Mouse (Mus musculus): ENCODE measurements at regions not wholly inside any gene's neighbourhood (a gene's known extent, or its start where the extent isn't known, plus 50 kb on each side); places are given as distances from the start of the nearest gene placed in this dataset.
"Not testable (repeated sequence)": the region's sequence is repeated elsewhere in the genome, so short reads cannot be mapped to it uniquely, and the experiment has no call there.

DNA sequence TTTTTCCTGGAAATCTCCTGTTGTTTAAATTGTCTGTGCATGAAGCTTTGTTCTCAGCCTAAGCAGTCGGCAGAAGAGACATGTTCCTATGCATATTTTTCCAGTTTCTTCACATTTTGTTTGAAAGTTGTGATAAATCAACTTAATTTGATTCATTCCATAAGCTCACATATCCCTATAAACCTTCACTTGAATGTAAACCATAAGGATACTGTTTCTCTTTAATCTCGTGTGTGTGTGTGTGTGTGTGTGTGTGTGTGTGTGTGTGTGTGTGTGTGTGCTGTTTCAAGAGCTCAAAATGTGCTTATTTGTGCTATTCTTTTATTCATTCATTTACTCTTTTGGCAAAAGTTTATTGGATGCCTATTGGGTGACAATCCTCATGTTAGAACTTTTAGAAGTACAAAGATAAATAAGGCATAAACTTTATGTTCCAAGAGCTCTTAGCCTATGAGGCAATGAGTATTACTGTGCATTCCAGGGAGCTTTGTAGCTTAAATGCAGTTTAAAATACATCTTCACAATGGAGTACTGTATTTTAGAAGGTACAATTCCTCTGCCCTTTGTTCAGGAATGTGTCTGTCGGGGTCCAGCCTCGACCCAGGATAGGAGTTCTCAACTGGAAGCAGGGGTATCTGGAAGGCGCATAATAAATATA lies 229.4 kb upstream of the Dcbld2 start:
- no peak for DNase-seq

DNA sequence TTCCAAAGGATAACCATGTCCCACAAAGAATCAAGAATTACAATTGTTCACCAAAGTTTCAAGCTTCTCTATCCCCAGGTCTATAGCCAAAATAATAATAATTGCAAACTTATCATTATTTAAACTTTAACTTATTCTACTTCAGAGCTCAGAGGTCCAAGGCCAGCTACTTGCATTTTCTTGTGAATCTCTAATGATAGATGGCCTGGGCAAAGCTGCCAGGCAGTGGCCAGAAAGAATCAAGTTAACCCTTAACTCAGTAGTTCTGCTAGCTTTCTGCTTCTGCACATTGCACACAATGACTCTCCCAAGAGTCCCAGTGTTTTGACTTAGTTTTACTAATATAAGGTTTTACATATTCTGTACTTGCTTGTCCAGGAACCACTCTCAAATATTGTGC lies 228.3 kb upstream of the Dcbld2 start:
- DNase-seq = not testable (repeated sequence)

DNA sequence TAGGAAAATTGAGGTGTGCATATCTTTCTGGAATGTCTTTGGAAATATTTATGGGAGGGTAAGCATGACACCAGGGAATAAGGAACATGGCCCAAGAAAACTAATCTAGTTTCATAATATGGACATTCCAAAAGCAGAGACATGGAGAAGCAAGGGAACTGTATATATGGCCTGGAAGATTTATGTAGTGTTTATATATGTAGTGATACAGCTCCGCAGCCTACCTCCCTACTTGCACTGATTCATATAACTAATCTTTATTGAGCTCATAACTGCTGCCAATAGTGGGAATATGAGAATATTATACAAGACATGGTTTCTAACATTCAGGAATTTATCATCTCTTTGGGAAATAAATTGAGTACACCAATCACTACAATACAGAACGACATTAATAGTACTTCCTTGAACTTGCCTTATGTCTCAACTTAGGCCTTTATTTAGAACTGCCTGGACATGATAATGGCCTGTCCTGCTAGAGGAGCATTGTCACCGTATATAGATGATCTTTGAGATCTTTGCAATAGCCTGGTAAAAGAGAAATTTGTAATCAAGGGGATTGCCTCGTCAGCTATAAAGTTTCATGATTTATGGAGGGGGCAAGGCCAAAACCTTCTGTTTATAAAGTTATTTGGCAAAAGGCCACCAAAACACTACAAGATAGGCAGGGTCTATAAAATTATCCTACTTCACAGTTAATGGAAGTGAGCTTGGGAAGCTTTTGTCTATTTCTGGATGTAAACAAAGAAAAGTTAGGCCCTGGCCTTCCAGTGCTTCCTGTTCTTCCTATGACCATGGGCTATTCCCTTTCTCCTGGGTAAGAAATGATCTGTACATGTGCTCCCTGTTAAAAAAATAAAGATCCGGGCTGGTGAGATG lies 213.4 kb upstream of the Dcbld2 start:
- DNase-seq = no peak

DNA sequence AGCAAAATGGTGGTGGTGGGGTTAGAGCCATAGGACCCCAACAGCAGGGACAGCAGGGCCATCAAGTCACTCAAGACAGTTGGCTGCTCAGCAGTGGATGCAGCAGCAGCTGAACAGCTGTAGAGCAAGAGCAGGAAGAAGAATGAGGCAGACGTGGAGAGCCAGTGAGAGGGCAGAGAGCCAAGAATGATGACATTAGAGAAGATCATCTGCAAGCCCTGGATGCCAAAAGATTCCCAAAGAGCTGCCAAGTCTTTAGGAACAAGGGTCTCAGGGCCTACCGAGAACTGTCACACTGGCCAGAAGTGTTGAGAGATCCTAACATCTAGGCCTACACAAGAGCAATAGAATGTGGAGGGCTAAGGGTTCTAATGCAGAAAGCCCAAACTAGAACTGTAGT lies 196.4 kb upstream of the Dcbld2 start:
- DNase-seq = no peak

DNA sequence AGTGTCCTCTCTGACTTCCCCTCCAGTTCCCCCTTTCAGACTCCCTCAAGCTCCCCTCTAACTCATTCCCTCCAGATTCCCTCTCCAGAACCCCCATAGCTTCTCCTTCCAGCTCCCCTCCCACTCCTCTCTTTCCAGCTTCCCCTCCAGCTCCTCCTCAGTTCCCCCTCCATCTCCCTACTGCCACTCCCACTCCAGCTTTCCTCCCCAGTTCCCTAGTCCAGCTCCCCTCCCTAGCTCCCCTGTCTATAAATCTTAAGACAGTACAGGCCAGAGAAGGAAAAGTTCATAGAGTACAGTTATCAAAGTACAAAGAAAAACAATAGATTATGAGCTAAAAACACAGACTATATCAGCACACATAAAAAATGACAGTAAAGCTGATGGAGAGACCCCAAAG lies 173.6 kb upstream of the Dcbld2 start:
- no peak for DNase-seq

DNA sequence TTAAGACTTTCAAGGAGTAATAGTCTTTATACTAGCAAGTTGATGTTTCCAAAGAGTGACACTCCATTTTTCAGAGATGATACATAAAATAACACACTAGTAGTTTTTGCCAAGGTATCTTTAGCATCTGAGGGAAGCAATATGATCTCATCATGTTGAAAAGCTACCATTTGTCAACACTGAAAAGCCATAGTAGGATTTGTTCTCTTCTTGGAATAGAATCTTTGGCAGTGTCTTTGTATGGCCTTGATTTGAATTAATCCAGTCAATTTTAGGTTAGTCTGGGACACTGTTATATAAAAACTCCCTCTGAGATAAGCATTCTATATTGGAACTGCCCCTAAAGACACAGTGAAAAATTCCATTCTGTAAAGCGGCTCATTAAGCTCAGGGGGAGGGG lies 171.4 kb upstream of the Dcbld2 start:
- no peak for DNase-seq

DNA sequence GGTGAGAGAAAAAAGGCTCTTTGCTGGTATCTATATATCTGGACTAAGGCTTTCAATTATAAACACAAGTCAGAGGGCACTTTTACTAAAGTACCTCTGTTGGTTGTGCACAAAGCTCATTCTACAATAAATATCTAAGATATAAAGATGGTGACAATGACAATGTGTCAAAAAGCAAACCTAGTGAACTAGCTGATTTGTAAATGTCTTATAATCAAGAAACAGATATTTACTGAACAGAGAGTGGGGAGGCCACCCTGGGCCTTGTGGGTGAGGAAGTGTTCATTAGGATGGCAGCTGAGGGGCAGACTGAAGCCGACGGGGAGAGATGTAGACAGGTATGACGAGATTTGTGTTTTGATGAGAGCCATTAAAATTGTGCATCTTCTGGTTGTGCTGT lies 132.0 kb upstream of the Dcbld2 start:
- DNase-seq = no peak

DNA sequence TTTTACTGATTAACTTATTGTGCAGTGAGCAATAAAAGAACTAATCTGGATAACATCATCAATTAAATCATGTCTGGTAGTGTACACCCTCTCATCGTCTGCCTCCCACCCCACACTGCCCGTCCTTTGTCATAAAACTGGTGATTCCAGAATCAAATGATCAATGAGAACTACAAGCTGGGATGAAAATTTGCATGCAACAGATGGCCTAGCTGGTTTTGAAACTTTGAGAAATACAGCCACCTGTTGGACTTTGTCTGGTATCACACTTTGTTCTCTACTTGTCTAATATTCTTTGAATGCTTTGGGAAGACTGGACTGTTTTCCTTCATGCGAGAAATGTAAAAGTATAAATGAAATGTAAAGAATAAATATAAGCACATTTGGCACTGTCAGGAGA lies 126.8 kb upstream of the Dcbld2 start:
- no peak for DNase-seq

DNA sequence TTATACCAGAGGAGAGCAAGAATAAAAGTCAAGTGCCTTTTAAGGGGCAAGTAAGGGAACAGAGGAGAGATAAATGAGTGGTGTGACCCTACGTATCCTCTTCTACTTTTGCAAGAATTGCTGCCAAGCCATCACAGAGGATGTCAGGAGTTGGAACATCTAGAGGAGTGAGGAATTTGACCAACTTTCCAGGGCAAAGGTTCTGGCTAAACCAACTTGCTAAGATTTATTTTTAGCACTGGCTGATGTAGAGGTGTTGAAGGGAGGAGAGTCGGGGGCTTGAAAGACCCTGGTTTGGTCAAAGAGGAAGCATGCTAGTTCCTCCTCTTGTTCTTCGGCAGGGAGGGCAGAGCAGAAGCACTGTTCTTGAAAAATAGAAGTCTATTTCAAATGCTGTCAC lies 113.8 kb upstream of the Dcbld2 start:
- DNase-seq = no peak

DNA sequence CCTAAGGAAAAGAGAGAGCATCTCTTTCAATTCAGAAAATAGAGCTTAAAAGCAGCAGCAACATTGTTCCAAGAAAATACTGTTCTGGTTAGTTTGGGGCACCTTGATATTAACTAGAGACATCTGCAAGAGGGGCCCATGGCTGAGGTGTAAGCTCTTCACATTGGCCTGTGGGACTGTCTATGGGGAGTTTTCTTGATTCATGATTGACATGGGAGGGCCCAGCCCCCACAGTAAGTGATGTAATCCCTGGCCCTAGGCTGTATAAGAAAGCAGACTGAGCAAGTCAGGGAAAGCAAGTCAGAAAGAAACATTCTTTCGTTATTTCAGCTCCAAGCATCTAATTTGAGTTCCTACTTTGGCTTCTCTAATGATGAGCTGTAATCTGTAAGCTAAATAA lies 113.1 kb upstream of the Dcbld2 start:
- no peak for DNase-seq

DNA sequence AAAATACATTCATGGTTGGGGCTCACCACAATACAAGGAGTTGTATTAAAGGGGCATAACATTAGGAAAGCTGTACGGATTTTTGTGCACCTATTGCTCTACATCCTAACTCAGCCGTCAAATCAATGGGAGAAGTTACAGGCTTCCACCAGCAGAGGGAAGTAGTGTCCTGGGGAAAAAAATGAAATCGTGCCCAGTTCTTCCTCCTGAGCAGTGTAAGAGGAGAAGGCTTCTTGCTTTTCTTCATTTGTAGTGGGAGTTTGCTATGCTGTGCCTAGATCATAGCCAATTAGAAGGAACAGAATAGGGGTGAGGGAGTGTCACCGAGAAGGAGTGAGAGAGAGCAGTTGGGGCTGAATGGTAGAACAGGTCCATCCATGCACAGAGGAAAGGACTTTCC lies 108.7 kb upstream of the Dcbld2 start:
- DNase-seq = no peak

DNA sequence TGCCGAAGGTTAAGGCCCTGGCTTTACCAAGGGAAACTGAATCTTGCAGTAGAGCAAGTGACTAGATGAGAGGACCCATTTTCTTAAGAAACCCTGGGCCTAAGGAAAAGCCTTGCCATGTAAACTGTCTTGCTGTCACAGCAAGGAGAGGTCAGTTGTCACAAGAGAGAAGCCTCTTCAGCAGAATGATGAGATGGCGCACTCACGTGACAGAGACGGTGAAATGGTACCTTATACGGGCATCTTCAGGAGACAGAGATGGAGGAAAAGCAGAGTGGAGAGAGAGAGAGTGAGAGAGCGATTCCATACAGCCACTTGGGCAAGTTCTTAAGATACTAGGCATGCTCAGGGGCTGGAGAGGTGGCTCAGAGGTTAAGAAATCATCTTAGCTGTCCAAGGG lies 108.1 kb upstream of the Dcbld2 start:
- DNase-seq = no peak

DNA sequence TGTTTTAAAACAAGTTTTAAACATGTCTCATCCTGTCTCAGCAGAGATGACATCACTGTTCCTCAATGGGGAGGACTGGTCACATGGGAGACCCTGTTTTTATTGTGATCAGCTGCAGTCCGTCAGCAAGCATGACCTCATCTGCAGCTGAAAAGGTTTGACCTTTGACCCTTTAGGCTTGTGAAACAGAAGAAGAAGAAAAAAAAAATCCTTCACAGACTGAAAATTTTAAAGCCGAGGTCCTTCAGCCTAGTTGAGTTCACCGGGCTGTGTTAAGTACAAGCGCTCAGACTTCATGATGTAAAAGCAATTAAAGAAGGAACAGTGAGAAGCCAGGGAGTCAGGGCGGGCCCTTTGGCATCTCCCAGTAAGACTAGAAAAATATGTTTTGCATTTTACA lies 104.7 kb upstream of the Dcbld2 start:
- DNase-seq = no peak

DNA sequence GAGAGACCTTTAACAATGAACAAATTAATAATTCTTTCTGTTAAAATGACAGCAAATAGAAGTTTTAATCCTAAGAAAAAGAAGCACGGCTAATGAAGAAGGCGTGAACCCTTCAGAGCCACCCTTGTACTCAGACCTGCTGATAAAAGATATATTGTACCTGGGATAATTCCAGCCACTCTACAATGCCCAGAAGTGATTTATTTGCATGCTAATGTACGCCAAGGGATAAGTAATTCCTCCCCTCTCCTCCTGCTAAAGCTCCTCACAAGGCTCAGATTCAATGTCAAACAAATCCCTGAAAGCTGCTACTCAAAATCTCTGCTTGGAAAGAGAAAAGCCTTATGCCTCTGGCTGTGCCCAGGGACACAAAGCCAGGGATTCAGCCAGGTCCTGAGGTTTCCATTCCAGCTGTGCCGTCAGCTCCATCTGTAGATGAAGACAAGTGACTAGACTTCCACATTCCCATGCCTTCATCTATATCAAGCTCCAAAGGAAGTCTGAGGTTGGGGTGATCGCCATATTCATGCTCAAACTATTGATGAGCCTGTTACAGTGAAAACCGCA lies 91.3 kb upstream of the Dcbld2 start:
- no peak for DNase-seq

DNA sequence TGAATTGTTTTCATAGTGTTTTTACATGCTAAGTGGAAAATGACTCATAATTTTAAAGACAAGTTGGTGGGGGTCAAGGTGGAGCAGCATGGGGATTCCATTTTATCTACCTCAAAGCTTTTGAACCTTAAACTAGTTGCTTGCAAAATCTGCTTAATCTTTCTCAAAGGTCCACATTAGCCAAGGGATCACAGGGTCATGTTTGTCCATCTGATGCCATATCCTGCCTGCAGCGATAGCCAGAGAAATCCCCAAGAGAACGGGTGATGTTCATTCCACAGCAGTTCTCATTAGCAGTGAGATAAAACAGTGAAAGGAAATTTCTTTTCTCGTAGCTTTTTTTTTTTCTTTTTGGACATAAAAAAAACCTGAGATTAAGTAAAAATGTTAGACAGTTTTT lies 77.2 kb upstream of the Dcbld2 start:
- no peak for DNase-seq

DNA sequence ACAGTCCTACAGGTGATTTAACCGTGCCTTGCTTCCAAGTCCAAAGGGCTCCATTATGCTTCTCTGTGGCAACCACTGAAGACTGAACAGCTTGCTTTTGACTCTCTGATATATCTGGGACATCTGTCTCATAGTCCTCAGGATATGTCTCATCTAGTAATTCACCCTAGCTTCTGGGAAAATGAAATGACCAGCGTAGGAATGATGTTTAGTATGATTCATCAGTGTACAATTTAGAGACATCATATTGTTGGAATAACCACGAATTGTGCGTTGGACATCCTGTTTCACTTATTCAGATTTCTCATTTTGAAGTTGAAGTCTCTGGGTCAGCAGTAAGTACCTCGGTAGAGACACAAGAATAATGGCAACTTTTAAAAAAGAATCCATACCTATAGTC lies 64.3 kb upstream of the Dcbld2 start:
- no peak for DNase-seq

DNA sequence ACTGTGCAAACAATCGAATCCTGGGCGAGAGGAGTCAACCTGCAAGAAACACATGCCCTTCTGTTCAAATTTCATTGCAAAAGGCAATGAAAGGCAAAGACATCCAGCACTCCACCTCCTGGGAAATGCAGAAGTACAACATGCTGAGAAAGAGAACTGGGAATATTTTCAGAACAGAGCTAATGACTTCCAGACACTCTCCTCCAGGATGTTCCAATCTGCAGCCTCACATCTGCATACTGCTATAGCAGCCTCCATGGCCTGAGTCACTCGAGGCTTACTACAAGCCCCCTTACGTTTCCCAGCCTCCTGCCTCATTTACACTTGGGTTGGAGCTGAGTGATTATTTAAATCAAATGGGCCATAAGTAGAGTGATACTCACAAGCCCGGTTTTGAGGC lies 58.9 kb upstream of the Dcbld2 start:
- no peak for DNase-seq

DNA sequence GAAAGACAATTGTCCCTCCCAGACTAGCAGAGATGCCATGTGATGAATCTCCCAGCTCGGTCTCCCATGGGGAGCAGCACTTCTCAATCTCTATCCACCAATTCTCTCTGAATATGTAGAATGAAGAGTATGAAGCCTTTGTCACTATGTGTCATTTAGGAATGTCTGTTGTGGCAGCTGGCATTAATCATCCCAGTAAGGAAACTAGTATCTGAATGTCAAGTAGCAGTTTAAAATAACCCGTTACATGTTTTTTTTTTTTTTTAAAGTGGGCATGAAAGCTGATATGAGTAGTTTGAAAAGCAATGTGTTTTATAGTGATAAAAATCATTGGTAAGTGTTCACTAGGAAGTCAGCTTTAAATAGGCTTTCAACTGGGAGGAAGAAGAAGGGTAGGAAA lies 58.4 kb upstream of the Dcbld2 start:
- no peak for DNase-seq

DNA sequence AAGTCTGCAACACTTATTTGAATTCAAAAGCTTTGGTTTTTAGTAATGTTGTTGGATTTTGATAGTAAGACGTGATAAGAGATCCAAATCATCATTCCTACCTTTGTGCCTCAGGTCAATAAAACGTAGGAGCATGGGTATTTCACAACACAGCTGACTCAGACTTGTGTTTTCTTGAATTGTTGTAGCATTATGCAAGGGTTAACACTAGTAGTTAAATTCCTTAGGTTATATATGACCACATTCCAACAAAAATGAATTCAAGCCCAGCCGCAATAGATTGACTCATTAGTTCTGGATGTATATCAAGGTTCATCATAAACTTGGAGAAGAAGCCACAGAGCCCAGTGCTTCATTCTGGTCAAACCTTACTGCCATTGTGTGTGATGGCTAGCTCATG lies 56.1 kb upstream of the Dcbld2 start:
- DNase-seq = no peak

DNA sequence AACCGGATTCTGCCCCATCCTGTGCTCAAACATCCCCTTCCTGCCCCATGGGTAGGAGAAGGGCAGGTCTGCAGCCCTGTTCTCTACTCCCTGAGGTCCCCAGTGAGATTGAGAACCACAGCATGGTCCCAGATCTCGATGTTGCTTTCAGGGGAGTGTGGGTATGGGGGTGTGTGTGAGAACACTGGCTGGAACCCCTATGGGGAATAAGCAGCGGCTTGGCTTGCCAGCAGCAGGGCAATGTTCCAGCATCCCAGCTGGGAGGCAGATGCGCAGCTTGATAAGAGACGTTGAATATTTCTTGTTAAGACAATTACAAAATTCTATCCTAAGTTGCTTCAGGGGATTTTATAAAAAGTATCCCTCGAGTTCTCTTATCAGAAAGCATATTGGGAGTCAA lies 53.7 kb upstream of the Dcbld2 start:
- no peak for DNase-seq
